Mouse (Mus musculus): ENCODE data around the gene Dido1. TPM values are rescaled to one million over a fixed set of nuclear protein-coding genes. Genes with fewer than 3 reads are reported as not detected.

The Dido1 gene
- polyA plus RNA-seq (2014; fragmentation: Nextera tagmentation; extraction: Ambion mirVana): 16.4 and 18.9 TPM in 2 replicates

DNA sequence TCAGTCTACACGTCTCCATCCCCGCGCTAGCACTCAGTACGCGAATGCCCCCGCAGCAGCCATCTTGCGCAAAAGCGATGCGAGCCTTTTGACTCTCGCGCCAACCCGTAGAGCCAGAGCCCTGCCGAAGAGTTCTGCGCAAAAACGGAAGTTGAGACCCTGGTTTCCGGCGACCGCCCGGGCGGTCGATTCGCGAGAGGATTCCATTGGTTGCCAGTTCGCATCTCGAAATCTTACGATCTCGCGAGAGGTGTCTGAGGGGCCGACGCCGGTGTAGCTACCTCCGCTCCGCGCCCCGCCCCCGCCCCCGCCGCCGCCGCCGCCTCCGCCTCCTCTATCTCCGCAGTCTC, at the start of gene Dido1, which contains the start of gene Gid8:
TSS of gene Dido1 (minus strand) at position 77 of the 350 bp plus-strand sequence.
TSS of gene Gid8 (plus strand) at position 195 of the 350 bp plus-strand sequence.
- H3K4me1 ChIP-seq (ENCODE audit: control insufficient read depth in 2 of 2, insufficient read depth in 2 of 2, low read length in 2 of 2): peaks cover 5 to 24% of the 10 kb centered on the region in 2 experiments
- peak within 1 kb of the TSS; percentile 76 to 100 for H3K4me3 ChIP-seq (ENCODE audit: control insufficient read depth in 1 of 2, insufficient read depth in 1 of 2, low read depth in 1 of 2, low read length in 2 of 2)
- peaks cover 27% of the 10 kb centered on the region for H3K36me3 ChIP-seq (ENCODE audit: control insufficient read depth, insufficient read depth, low read length)
- H3K9me3 ChIP-seq (ENCODE audit: control insufficient read depth, low read length): no peaks in the 10 kb centered on the region
- peak within 1 kb of the TSS; percentile 99 for H3K9ac ChIP-seq (ENCODE audit: low read length)
- H3K27me3 ChIP-seq (ENCODE audit: control insufficient read depth, insufficient read depth, low read length): no peaks in the 10 kb centered on the region
- peak within 1 kb of the TSS; percentile 82 to 88 for H3K27ac ChIP-seq (replicated peaks in 1 of 2; ENCODE audit: control insufficient read depth in 1 of 2, insufficient read depth in 1 of 2, low read depth in 2 of 2, low read length in 2 of 2)
- H3K4me2 ChIP-seq (ENCODE audit: low read length): peak within 1 kb of the TSS; percentile 89
- ATAC-seq (ENCODE audit: insufficient number of reproducible peaks, insufficient read depth, low FRiP score, low read depth): peak; percentile 92
- WGBS: under 1% methylated on average over 34 of the region's 43 CpGs

DNA sequence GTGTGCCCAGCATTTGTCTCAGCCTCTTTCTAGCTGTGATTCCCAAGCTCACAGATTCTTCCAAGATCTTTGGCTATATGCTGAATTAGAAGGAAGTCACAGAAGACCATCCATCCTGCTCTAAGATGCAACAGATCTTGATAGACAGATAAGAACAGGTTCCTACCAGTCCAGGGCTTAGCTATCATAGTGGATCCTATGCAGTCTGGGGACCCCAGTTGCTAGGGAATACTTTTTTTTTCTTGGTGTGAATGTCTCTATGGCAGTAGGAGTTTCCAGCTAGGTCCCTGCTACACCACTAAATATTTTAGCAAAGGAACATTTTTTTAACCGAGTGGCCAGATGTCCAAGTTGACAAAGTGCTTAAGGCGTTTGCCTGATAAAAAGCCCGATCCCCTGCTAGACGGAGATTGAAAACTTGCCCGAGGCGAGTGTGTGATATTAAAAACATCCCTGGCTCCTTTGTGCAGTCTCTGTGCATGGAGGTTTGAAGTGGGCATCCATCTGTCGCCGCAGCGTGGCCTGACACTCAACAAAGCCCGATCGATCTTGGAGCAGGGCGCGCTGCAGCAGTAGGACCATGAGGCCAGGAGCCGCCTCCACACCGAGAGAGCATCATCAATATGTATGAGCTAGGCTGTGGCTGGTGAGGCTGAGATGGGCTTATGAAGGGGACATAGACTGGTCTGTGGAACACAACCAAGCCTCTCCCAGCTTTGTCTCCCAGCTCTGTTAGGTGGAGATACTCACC, 48.9 kb upstream of the Dido1 start:
- Histone ChIP-seq H3K36me3 (ENCODE audit: control insufficient read depth, insufficient read depth, low read length) (no peaks in the 10 kb centered on the region), H3K4me2 (ENCODE audit: low read length) (no peak overlapping the region), H3K9ac (ENCODE audit: low read length) (no peak overlapping the region), H3K4me1 (ENCODE audit: control insufficient read depth in 2 of 2, insufficient read depth in 2 of 2, low read length in 2 of 2) (no peaks in the 10 kb centered on the region), H3K27ac (replicated peaks in 1 of 2; ENCODE audit: control insufficient read depth in 1 of 2, insufficient read depth in 1 of 2, low read depth in 2 of 2, low read length in 2 of 2) (no peak overlapping the region), H3K9me3 (ENCODE audit: control insufficient read depth, low read length) (no peaks in the 10 kb centered on the region), H3K4me3 (ENCODE audit: control insufficient read depth in 1 of 2, insufficient read depth in 1 of 2, low read depth in 1 of 2, low read length in 2 of 2) (no peak overlapping the region), H3K27me3 (ENCODE audit: control insufficient read depth, insufficient read depth, low read length) (peaks cover 22% of the 10 kb centered on the region; the same call in 1 of the 2 replicates)
- ATAC-seq (ENCODE audit: insufficient number of reproducible peaks, insufficient read depth, low FRiP score, low read depth): no peak
- 50% methylated on average over 15 of the region's 15 CpGs for WGBS

DNA sequence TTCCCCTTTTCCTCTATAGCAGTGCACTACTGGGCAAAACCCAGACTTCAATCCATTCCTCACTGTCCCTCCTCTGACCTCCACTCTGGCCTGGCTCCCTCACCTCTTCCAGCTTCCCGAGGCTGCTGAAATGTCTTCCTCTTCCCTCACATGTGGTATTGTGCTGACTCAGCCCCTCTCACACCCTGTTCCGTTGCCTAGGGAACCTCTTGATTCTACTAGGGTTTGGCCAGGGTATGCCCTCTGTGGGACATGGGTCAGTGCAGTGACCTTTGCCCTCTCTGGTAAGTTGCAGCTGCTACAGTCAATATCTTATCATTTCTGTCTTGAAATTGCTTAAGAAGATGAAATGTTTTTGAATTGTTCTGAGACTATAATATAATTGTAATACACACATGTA, 47.0 kb upstream of the Dido1 start:
- Histone ChIP-seq H3K9me3 (ENCODE audit: control insufficient read depth, low read length) (no peaks in the 10 kb centered on the region), H3K9ac (ENCODE audit: low read length) (no peak overlapping the region), H3K36me3 (ENCODE audit: control insufficient read depth, insufficient read depth, low read length) (no peaks in the 10 kb centered on the region), H3K27me3 (ENCODE audit: control insufficient read depth, insufficient read depth, low read length) (peaks cover 20% of the 10 kb centered on the region; the same call in 1 of the 2 replicates), H3K4me2 (ENCODE audit: low read length) (no peak overlapping the region), H3K4me1 (ENCODE audit: control insufficient read depth in 2 of 2, insufficient read depth in 2 of 2, low read length in 2 of 2) (no peaks in the 10 kb centered on the region), H3K4me3 (ENCODE audit: control insufficient read depth in 1 of 2, insufficient read depth in 1 of 2, low read depth in 1 of 2, low read length in 2 of 2) (no peak overlapping the region), H3K27ac (replicated peaks in 1 of 2; ENCODE audit: control insufficient read depth in 1 of 2, insufficient read depth in 1 of 2, low read depth in 2 of 2, low read length in 2 of 2) (no peak overlapping the region)
- ATAC-seq (ENCODE audit: insufficient number of reproducible peaks, insufficient read depth, low FRiP score, low read depth): no peak
- WGBS: 31% methylated on average over 2 of the region's 2 CpGs

DNA sequence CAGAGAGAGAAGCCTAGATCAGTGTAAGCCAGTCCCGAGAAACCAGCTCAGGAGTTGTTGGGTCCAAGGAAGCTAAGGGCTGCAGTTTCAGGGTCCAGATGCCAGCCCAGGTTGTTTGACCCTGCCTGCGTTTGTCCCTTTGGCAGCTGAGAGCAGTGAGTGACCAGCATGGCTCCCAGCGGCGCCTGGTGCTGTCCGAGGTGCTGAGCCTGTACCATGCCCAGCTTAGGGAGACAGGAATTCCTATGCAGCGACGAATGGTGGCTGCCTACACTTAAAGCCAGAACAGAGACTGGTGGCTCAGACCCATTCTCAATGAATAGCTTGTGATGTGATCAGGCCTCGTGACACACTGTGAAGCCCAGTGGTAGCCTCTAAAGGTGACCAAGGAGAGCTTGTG, 46.1 kb upstream of the Dido1 start:
- H3K4me2 ChIP-seq (ENCODE audit: low read length): no peak overlapping the region
- H3K36me3 ChIP-seq (ENCODE audit: control insufficient read depth, insufficient read depth, low read length): no peaks in the 10 kb centered on the region
- H3K4me3 ChIP-seq (ENCODE audit: control insufficient read depth in 1 of 2, insufficient read depth in 1 of 2, low read depth in 1 of 2, low read length in 2 of 2): no peak overlapping the region
- 4% methylated on average over 8 of the region's 8 CpGs for WGBS
- H3K4me1 ChIP-seq (ENCODE audit: control insufficient read depth in 2 of 2, insufficient read depth in 2 of 2, low read length in 2 of 2): no peaks in the 10 kb centered on the region
- H3K27ac ChIP-seq (replicated peaks in 1 of 2; ENCODE audit: control insufficient read depth in 1 of 2, insufficient read depth in 1 of 2, low read depth in 2 of 2, low read length in 2 of 2): no peak overlapping the region
- peaks cover 15% of the 10 kb centered on the region; the same call in 1 of the 2 replicates for H3K27me3 ChIP-seq (ENCODE audit: control insufficient read depth, insufficient read depth, low read length)
- H3K9me3 ChIP-seq (ENCODE audit: control insufficient read depth, low read length): no peaks in the 10 kb centered on the region
- no peak overlapping the region for H3K9ac ChIP-seq (ENCODE audit: low read length)
- ATAC-seq (ENCODE audit: insufficient number of reproducible peaks, insufficient read depth, low FRiP score, low read depth): 0 out of 2 replicates have a peak, but pooled peaks have one; percentile 21

DNA sequence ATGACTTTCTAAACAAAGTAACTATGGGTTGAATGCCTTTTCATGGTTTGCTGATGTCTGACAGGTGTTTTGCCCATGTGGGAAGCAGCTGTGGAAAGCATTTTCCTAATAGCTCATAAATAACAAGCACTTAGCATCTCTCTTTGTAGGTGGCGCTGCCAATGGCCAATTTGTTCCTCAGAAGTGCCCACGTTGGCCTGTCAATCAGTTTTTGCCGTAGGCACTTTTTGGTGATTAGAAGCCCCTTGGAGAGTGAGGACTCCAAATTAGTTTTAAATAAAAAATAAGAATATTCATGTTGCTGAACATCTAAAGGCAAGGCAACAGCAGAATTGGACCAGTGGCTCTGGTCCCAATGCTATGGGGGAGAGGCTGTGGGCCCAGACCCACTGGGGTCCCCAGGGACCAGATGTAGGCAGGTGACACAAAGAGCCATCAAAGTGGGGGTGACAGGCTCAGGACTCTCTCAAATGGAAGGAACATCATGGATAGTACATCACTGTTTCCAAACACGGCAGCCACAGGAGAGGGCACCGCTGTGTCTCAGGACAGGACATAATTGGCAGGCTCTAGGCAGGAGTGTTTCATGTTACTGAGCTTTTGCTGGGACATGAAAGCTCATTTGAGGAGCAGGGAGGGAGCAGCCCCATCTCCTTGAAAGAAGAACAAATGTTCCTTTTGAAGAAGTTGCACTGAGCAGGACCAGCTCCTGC, 45.3 kb upstream of the Dido1 start:
- Histone ChIP-seq H3K36me3 (ENCODE audit: control insufficient read depth, insufficient read depth, low read length) (no peaks in the 10 kb centered on the region), H3K9me3 (ENCODE audit: control insufficient read depth, low read length) (no peaks in the 10 kb centered on the region), H3K4me3 (ENCODE audit: control insufficient read depth in 1 of 2, insufficient read depth in 1 of 2, low read depth in 1 of 2, low read length in 2 of 2) (no peak overlapping the region), H3K4me2 (ENCODE audit: low read length) (no peak overlapping the region), H3K27ac (replicated peaks in 1 of 2; ENCODE audit: control insufficient read depth in 1 of 2, insufficient read depth in 1 of 2, low read depth in 2 of 2, low read length in 2 of 2) (no peak overlapping the region), H3K4me1 (ENCODE audit: control insufficient read depth in 2 of 2, insufficient read depth in 2 of 2, low read length in 2 of 2) (no peaks in the 10 kb centered on the region), H3K27me3 (ENCODE audit: control insufficient read depth, insufficient read depth, low read length) (peaks cover 15% of the 10 kb centered on the region; the same call in 1 of the 2 replicates), H3K9ac (ENCODE audit: low read length) (no peak overlapping the region)
- 78% methylated on average over 5 of the region's 5 CpGs for WGBS
- no peak for ATAC-seq (ENCODE audit: insufficient number of reproducible peaks, insufficient read depth, low FRiP score, low read depth)

- no peak for ATAC-seq (ENCODE audit: insufficient number of reproducible peaks, insufficient read depth, low FRiP score, low read depth)
- Histone ChIP-seq H3K9ac (ENCODE audit: low read length) (no peak overlapping the region), H3K9me3 (ENCODE audit: control insufficient read depth, low read length) (no peaks in the 10 kb centered on the region), H3K27me3 (ENCODE audit: control insufficient read depth, insufficient read depth, low read length) (peaks cover 3% of the 10 kb centered on the region; the same call in 1 of the 2 replicates), H3K4me2 (ENCODE audit: low read length) (no peak overlapping the region), H3K4me3 (ENCODE audit: control insufficient read depth in 1 of 2, insufficient read depth in 1 of 2, low read depth in 1 of 2, low read length in 2 of 2) (no peak overlapping the region), H3K36me3 (ENCODE audit: control insufficient read depth, insufficient read depth, low read length) (no peaks in the 10 kb centered on the region), H3K4me1 (ENCODE audit: control insufficient read depth in 2 of 2, insufficient read depth in 2 of 2, low read length in 2 of 2) (no peaks in the 10 kb centered on the region), H3K27ac (replicated peaks in 1 of 2; ENCODE audit: control insufficient read depth in 1 of 2, insufficient read depth in 1 of 2, low read depth in 2 of 2, low read length in 2 of 2) (no peak overlapping the region)
- 42% methylated on average over 5 of the region's 5 CpGs for WGBS
Observed at GRCm38 (mm10) chr2:180748904-180749303, 39.1 kb upstream of the Dido1 start.

GRCm38 (mm10) chr2:180746569-180747192, 36.9 kb upstream of the Dido1 start:
- no peak overlapping the region for H3K4me3 ChIP-seq (ENCODE audit: control insufficient read depth in 1 of 2, insufficient read depth in 1 of 2, low read depth in 1 of 2, low read length in 2 of 2)
- H3K9me3 ChIP-seq (ENCODE audit: control insufficient read depth, low read length): no peaks in the 10 kb centered on the region
- H3K4me1 ChIP-seq (ENCODE audit: control insufficient read depth in 2 of 2, insufficient read depth in 2 of 2, low read length in 2 of 2): no peaks in the 10 kb centered on the region
- 45% methylated on average over 5 of the region's 5 CpGs for WGBS
- no peak overlapping the region for H3K27ac ChIP-seq (replicated peaks in 1 of 2; ENCODE audit: control insufficient read depth in 1 of 2, insufficient read depth in 1 of 2, low read depth in 2 of 2, low read length in 2 of 2)
- no peak overlapping the region for H3K4me2 ChIP-seq (ENCODE audit: low read length)
- H3K9ac ChIP-seq (ENCODE audit: low read length): no peak overlapping the region
- no peaks in the 10 kb centered on the region for H3K27me3 ChIP-seq (ENCODE audit: control insufficient read depth, insufficient read depth, low read length)
- no peak for ATAC-seq (ENCODE audit: insufficient number of reproducible peaks, insufficient read depth, low FRiP score, low read depth)
- no peaks in the 10 kb centered on the region for H3K36me3 ChIP-seq (ENCODE audit: control insufficient read depth, insufficient read depth, low read length)

Data from heart, embryonic 14.5 days (tissue).